Mouse (Mus musculus): Measurements from ENCODE around the gene Pxt1. TPM values are rescaled to one million over a fixed set of nuclear protein-coding genes. Genes with fewer than 3 reads are reported as not detected.

Pxt1 gene
- total RNA-seq, 2 experiments from 2014 or later: not detected

GRCm38 (mm10) chr17:28924957-28925595 lies 18.6 kb downstream of the Pxt1 start:
- no peak for DNase-seq
- intact Hi-C loops (cut with DNase I; ENCODE audit: low total_unique reads): loop anchor here (5.0 kb wide), 2 partner anchors 38 to 163 kb away; no protein-coding TSS in a partner anchor

- intact Hi-C loops (cut with DNase I; ENCODE audit: low total_unique reads): loop anchor here (5.0 kb wide), 1 partner anchor 35 kb away; no protein-coding TSS in a partner anchor
- DNase-seq: no peak
Measured at GRCm38 (mm10) chr17:28922096-28922495, 21.5 kb downstream of the Pxt1 start.

- no peak for DNase-seq
- intact Hi-C loops (cut with DNase I; ENCODE audit: low total_unique reads): loop anchor here (5.0 kb wide), 1 partner anchor 34 kb away; no protein-coding TSS in a partner anchor
Measured at GRCm38 (mm10) chr17:28921086-28921485, 22.6 kb downstream of the Pxt1 start.

GRCm38 (mm10) chr17:28916520-28916919 lies 27.1 kb downstream of the Pxt1 start:
- intact Hi-C loops (cut with DNase I; ENCODE audit: low total_unique reads): no loop called here
- DNase-seq: no peak

GRCm38 (mm10) chr17:28915060-28915628 lies 28.5 kb downstream of the Pxt1 start, which contains the start of gene 4930539E08Rik:
Gene 4930539E08Rik, minus strand, starts transcription at chr17:28915324.
- DNase-seq: no peak
- intact Hi-C loops (cut with DNase I; ENCODE audit: low total_unique reads): no loop called here

- DNase-seq: no peak
- intact Hi-C loops (cut with DNase I; ENCODE audit: low total_unique reads): no loop called here
Measured at GRCm38 (mm10) chr17:28913940-28914339, 29.7 kb downstream of the Pxt1 start.

- no peak for DNase-seq
- intact Hi-C loops (cut with DNase I; ENCODE audit: low total_unique reads): no loop called here
Measured at GRCm38 (mm10) chr17:28913200-28913599, 30.4 kb downstream of the Pxt1 start.

GRCm38 (mm10) chr17:28910139-28910538 lies 33.5 kb downstream of the Pxt1 start:
- DNase-seq: no peak
- intact Hi-C loops (cut with DNase I; ENCODE audit: low total_unique reads): no loop called here

- intact Hi-C loops (cut with DNase I; ENCODE audit: low total_unique reads): no loop called here
- peak; percentile 57 for DNase-seq
Measured at GRCm38 (mm10) chr17:28909252-28909941, 34.2 kb downstream of the Pxt1 start.

GRCm38 (mm10) chr17:28907959-28908358 lies 35.7 kb downstream of the Pxt1 start:
- intact Hi-C loops (cut with DNase I; ENCODE audit: low total_unique reads): no loop called here
- no peak for DNase-seq

GRCm38 (mm10) chr17:28905377-28905916 lies 38.2 kb downstream of the Pxt1 start:
- intact Hi-C loops (cut with DNase I; ENCODE audit: low total_unique reads): no loop called here
- DNase-seq: no peak

GRCm38 (mm10) chr17:28904546-28905376 lies 38.9 kb downstream of the Pxt1 start:
- intact Hi-C loops (cut with DNase I; ENCODE audit: low total_unique reads): no loop called here
- DNase-seq: peak; percentile 69

- intact Hi-C loops (cut with DNase I; ENCODE audit: low total_unique reads): no loop called here
- no peak for DNase-seq
Measured at GRCm38 (mm10) chr17:28901559-28901958, 42.1 kb downstream of the Pxt1 start.

- DNase-seq: no peak
- intact Hi-C loops (cut with DNase I; ENCODE audit: low total_unique reads): no loop called here
Measured at GRCm38 (mm10) chr17:28899427-28899826, 44.2 kb downstream of the Pxt1 start.

GRCm38 (mm10) chr17:28898249-28898648 lies 45.4 kb downstream of the Pxt1 start:
- no peak for DNase-seq
- intact Hi-C loops (cut with DNase I; ENCODE audit: low total_unique reads): no loop called here

GRCm38 (mm10) chr17:28897817-28898216 lies 45.8 kb downstream of the Pxt1 start:
- intact Hi-C loops (cut with DNase I; ENCODE audit: low total_unique reads): no loop called here
- no peak for DNase-seq

GRCm38 (mm10) chr17:28896095-28896780 lies 47.4 kb downstream of the Pxt1 start:
- no peak for DNase-seq
- intact Hi-C loops (cut with DNase I; ENCODE audit: low total_unique reads): no loop called here

GRCm38 (mm10) chr17:28895217-28895875 lies 48.3 kb downstream of the Pxt1 start:
- intact Hi-C loops (cut with DNase I; ENCODE audit: low total_unique reads): no loop called here
- no peak for DNase-seq

Measured in gastrocnemius, postnatal 14 days (tissue).